Mouse (Mus musculus) MEL (cell line): ENCODE results near the gene A730049H05Rik. TPM values are rescaled to one million over a fixed set of nuclear protein-coding genes. Genes with fewer than 3 reads are reported as not detected.

Experiments used
- DNase-seq: peaks from one replicate; pipeline ENCODE4 v3.0.0; 2011; ENCODE audit warnings: low read depth, low spot score
- H3K27ac ChIP-seq: 2 replicates; pipeline ENCODE4 v1.5.1; 2012; ENCODE audit warnings: low read depth, mild to moderate bottlenecking, control low read depth, low read length, moderate library complexity; ENCODE audit not compliant: control insufficient read depth
- H3K27me3 ChIP-seq, 2 experiments: fragments of 150-350 bp in 1 of 2; sonication (generic) in 1 of 2; 2 replicates each; pipeline ENCODE4 v1.6.1; 2012; ENCODE audit warnings: low read length in 2 of 2, mild to moderate bottlenecking in 2 of 2, improper control_type of control experiment in 1 of 2, moderate library complexity in 1 of 2; ENCODE audit not compliant: insufficient read depth in 2 of 2, control insufficient read depth in 1 of 2
- H3K36me3 ChIP-seq, 2 experiments: 2 replicates each; pipeline ENCODE4 v1.6.1; 2012 to 2014; ENCODE audit warnings: low read length in 2 of 2, improper control_type of control experiment in 1 of 2, inconsistent platforms in 1 of 2, mild to moderate bottlenecking in 1 of 2; ENCODE audit not compliant: insufficient read depth in 2 of 2, control insufficient read depth in 1 of 2
- H3K4me1 ChIP-seq, 2 experiments: fragments of 150-350 bp in 1 of 2; sonication (generic) in 1 of 2; 2 replicates each; pipeline ENCODE4 v1.6.1; 2012; ENCODE audit warnings: low read length in 2 of 2, improper control_type of control experiment in 1 of 2, mild to moderate bottlenecking in 1 of 2; ENCODE audit not compliant: insufficient read depth in 2 of 2, control insufficient read depth in 1 of 2
- H3K4me3 ChIP-seq, 2 experiments: fragments of 150-350 bp in 1 of 2; sonication (generic) in 1 of 2; 2 replicates each; pipeline ENCODE4 v1.5.1; 2012; ENCODE audit warnings: low read depth in 2 of 2, low read length in 2 of 2, mild to moderate bottlenecking in 2 of 2, moderate library complexity in 2 of 2, control low read depth in 1 of 2, improper control_type of control experiment in 1 of 2; ENCODE audit not compliant: control insufficient read depth in 1 of 2, insufficient read depth in 1 of 2
- H3K79me2 ChIP-seq: 2 replicates; pipeline ENCODE4 v1.6.1; 2012; ENCODE audit warnings: mild to moderate bottlenecking, low read length, moderate library complexity; ENCODE audit not compliant: control insufficient read depth, poor library complexity, insufficient read depth
- H3K9ac ChIP-seq: 2 replicates; pipeline ENCODE4 v1.6.1; 2012; ENCODE audit warnings: low read depth, mild to moderate bottlenecking, control low read depth, low read length, moderate library complexity; ENCODE audit not compliant: control insufficient read depth, poor library complexity, severe bottlenecking
- H3K9me3 ChIP-seq: fragments of 150-350 bp; sonication (generic); replicated peaks from 2 replicates; pipeline ENCODE4 v1.6.1; 2012; ENCODE audit warnings: mild to moderate bottlenecking, low read length, improper control_type of control experiment, moderate library complexity; ENCODE audit not compliant: insufficient read depth
- BHLHE40 ChIP-seq: IDR thresholded peaks from 2 replicates; pipeline ENCODE4 v1.6.1; 2012; ENCODE audit warnings: low read depth, mild to moderate bottlenecking, inconsistent platforms, low read length, improper control_type of control experiment, borderline replicate concordance
- CHD1 ChIP-seq: IDR thresholded peaks from 2 replicates; pipeline ENCODE4 v1.6.1; 2012; ENCODE audit warnings: low read depth, mild to moderate bottlenecking, inconsistent platforms, low read length, improper control_type of control experiment
- CHD2 ChIP-seq: IDR thresholded peaks from 2 replicates; pipeline ENCODE4 v1.6.1; 2011; ENCODE audit warnings: low read length, improper control_type of control experiment
- CTCF ChIP-seq, 3 experiments: IDR thresholded peaks in 2 of 3; conservative IDR thresholded peaks in 1 of 3; 2 replicates each; pipeline ENCODE4 v1.5.1; 2011 to 2012; ENCODE audit warnings: low read length in 3 of 3, low read depth in 2 of 3, mild to moderate bottlenecking in 2 of 3, improper control_type of control experiment in 1 of 3, inconsistent platforms in 1 of 3, mixed read lengths in 1 of 3, moderate library complexity in 1 of 3; ENCODE audit not compliant: control insufficient read depth in 1 of 3, insufficient read depth in 1 of 3, poor library complexity in 1 of 3, severe bottlenecking in 1 of 3
- HCFC1 ChIP-seq: IDR thresholded peaks from 2 replicates; pipeline ENCODE4 v1.6.1; 2012; ENCODE audit warnings: low read depth, mild to moderate bottlenecking, inconsistent platforms, low read length, improper control_type of control experiment, moderate library complexity
- JUND ChIP-seq: IDR thresholded peaks from 2 replicates; pipeline ENCODE4 v1.6.1; 2011; ENCODE audit warnings: low read depth, mild to moderate bottlenecking, improper control_type of control experiment, low read length
- MAZ ChIP-seq: IDR thresholded peaks from 2 replicates; pipeline ENCODE4 v1.6.1; 2012; ENCODE audit warnings: low read depth, mild to moderate bottlenecking, inconsistent platforms, low read length, improper control_type of control experiment
- MEF2A ChIP-seq: IDR thresholded peaks from 2 replicates; pipeline ENCODE4 v1.6.1; 2014; ENCODE audit warnings: low read depth, mild to moderate bottlenecking, inconsistent platforms, low read length, improper control_type of control experiment; ENCODE audit not compliant: poor library complexity, insufficient replicate concordance, severe bottlenecking; ENCODE audit errors: extremely low read depth
- MYC ChIP-seq: IDR thresholded peaks from 2 replicates; pipeline ENCODE4 v1.6.1; 2011; ENCODE audit warnings: low read depth, mild to moderate bottlenecking, low read length, improper control_type of control experiment, moderate library complexity
- NELFE ChIP-seq: IDR thresholded peaks from 2 replicates; pipeline ENCODE4 v1.6.1; 2011; ENCODE audit warnings: low read depth, low read length, improper control_type of control experiment
- NRF1 ChIP-seq: IDR thresholded peaks from 2 replicates; pipeline ENCODE4 v1.6.1; 2014; ENCODE audit warnings: low read depth, mild to moderate bottlenecking, inconsistent platforms, low read length, improper control_type of control experiment, moderate library complexity; ENCODE audit not compliant: poor library complexity, insufficient read depth, severe bottlenecking
- POLR2A ChIP-seq, 2 experiments: IDR thresholded peaks; 2 replicates each; pipeline ENCODE4 v1.6.1; 2011 to 2012; ENCODE audit warnings: low read length in 2 of 2, mild to moderate bottlenecking in 2 of 2, control low read depth in 1 of 2, improper control_type of control experiment in 1 of 2, low read depth in 1 of 2, moderate library complexity in 1 of 2; ENCODE audit not compliant: control insufficient read depth in 1 of 2, insufficient read depth in 1 of 2, poor library complexity in 1 of 2
- RAD21 ChIP-seq: IDR thresholded peaks from 2 replicates; pipeline ENCODE4 v1.6.1; 2011; ENCODE audit warnings: mild to moderate bottlenecking, low read depth, low read length, improper control_type of control experiment
- RCOR1 ChIP-seq: IDR thresholded peaks from 2 replicates; pipeline ENCODE4 v1.6.1; 2012; ENCODE audit warnings: low read depth, mild to moderate bottlenecking, inconsistent platforms, low read length, improper control_type of control experiment
- SMC3 ChIP-seq: IDR thresholded peaks from 2 replicates; pipeline ENCODE4 v1.6.1; 2011; ENCODE audit warnings: low read depth, low read length, improper control_type of control experiment
- TAL1 ChIP-seq: IDR thresholded peaks from 2 replicates; pipeline ENCODE4 v1.6.1; 2012; ENCODE audit warnings: mild to moderate bottlenecking, inconsistent platforms, low read length, moderate library complexity, mixed read lengths
- TCF12 ChIP-seq: IDR thresholded peaks from 2 replicates; pipeline ENCODE4 v1.6.1; 2014; ENCODE audit warnings: low read depth, mild to moderate bottlenecking, inconsistent platforms, low read length, improper control_type of control experiment, moderate library complexity
- USF2 ChIP-seq, 2 experiments: IDR thresholded peaks; 2 replicates each; pipeline ENCODE4 v1.6.1; 2011 to 2012; ENCODE audit warnings: improper control_type of control experiment in 2 of 2, low read length in 2 of 2, borderline replicate concordance in 1 of 2, inconsistent platforms in 1 of 2, low read depth in 1 of 2, mild to moderate bottlenecking in 1 of 2; ENCODE audit not compliant: insufficient read depth in 1 of 2
- ZC3H11A ChIP-seq: IDR thresholded peaks from 2 replicates; pipeline ENCODE4 v1.6.1; 2012; ENCODE audit warnings: low read depth, mild to moderate bottlenecking, inconsistent platforms, low read length, improper control_type of control experiment
- ZNF384 ChIP-seq: IDR thresholded peaks from 2 replicates; pipeline ENCODE4 v1.6.1; 2012; ENCODE audit warnings: low read depth, mild to moderate bottlenecking, inconsistent platforms, low read length, improper control_type of control experiment
- polyA plus RNA-seq, 2 experiments: library from polyadenylated mRNA; stranded (reverse) in 1 of 2; unstranded in 1 of 2; fragments of >175 nt in 1 of 2; fragments of >200 nt in 1 of 2; gene quantifications; 2 replicates each; pipeline versions ENCODE4 v1.2.1 to v1.2.4; 2012; ENCODE audit warnings: low replicate concordance in 2 of 2, low read depth in 1 of 2; ENCODE audit not compliant: insufficient read length in 2 of 2, insufficient read depth in 1 of 2, missing spikeins in 1 of 2
- total RNA-seq: library from RNA; depleted of rRNA; stranded (reverse); fragments of 300-350 nt; gene quantifications from 2 replicates; pipeline ENCODE4 v1.2.3, GENCODE M21; 2012

A730049H05Rik gene
- total and polyA plus RNA-seq, 3 experiments, result not detected

DNA sequence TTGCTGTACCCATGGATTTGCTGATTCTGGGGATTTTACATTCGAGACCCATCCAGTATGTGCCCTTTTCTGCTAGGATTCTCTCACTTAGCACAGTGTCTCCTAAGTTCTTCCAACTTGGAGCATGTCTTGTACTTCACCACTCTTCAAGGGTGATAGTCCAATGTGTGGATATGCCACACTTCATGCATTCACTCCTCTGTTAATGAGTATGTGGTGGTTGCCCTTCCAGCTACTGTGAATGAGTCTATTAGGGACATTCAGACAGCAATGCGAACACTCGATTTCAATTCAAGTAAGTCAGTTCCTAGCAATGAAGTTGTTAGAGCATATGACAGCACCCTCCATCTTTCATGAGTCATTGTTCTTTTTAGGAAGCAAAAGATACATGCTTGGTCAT, 6.5 kb upstream of the A730049H05Rik start:
- no peaks in the 10 kb centered on the region for H3K36me3 ChIP-seq
- H3K9ac ChIP-seq, result no peak overlapping the region
- no peak for DNase-seq
- no peaks in the 10 kb centered on the region for H3K4me1 ChIP-seq
- H3K27me3 ChIP-seq, result no peaks in the 10 kb centered on the region
- no peak overlapping the region for H3K27ac ChIP-seq
- no peaks in the 10 kb centered on the region for H3K79me2 ChIP-seq
- no peaks in the 10 kb centered on the region for H3K9me3 ChIP-seq
- no peak overlapping the region for H3K4me3 ChIP-seq
- TF ChIP-seq RAD21 (no peak), CTCF (IDR thresholded peaks at IDR 0.05 in 2 of 3, conservative IDR thresholded peaks at IDR 0.05 in 1 of 3; ENCODE audit: control insufficient read depth in 1 of 3, insufficient read depth in 1 of 3, low read depth in 2 of 3, low read length in 3 of 3, poor library complexity in 1 of 3, severe bottlenecking in 1 of 3) (no peak), CHD1 (no peak), TCF12 (no peak), SMC3 (no peak), MAZ (no peak), MYC (no peak), USF2 (IDR thresholded peaks at IDR 0.05; ENCODE audit: borderline replicate concordance in 1 of 2, insufficient read depth in 1 of 2, low read depth in 1 of 2, low read length in 2 of 2) (no peak), NELFE (no peak)

DNA sequence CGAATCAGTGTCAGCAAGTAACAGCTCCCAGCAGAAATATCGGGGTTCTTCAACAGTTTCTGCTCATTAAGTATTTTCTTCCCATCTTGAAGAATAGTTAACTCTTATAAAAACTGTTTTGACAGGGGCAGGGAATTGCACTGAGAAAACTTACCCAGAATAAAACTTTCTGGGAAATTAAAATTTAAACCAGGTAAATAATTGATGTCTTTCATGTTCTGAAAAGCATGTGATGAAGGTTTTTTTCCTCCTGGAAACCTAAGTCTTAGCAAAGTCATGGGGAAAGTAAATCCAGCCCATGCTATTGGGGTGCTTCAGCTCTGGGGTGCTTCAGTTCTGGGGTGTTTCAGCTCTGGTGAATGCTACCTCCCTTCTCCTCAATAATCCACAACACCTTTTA, 5.7 kb upstream of the A730049H05Rik start:
- H3K27ac ChIP-seq, result no peak overlapping the region

GRCm38 (mm10) chr6:92811566-92811965, 4.7 kb upstream of the A730049H05Rik start:
- no peaks in the 10 kb centered on the region for H3K27me3 ChIP-seq
- no peak overlapping the region for H3K27ac ChIP-seq
- H3K36me3 ChIP-seq, result no peaks in the 10 kb centered on the region
- H3K4me1 ChIP-seq, result no peaks in the 10 kb centered on the region
- no peaks in the 10 kb centered on the region for H3K9me3 ChIP-seq
- no peak for DNase-seq
- no peak overlapping the region for H3K4me3 ChIP-seq
- no peaks in the 10 kb centered on the region for H3K79me2 ChIP-seq
- H3K9ac ChIP-seq, result no peak overlapping the region
- no peak for TF ChIP-seq MYC
- TF ChIP-seq POLR2A (IDR thresholded peaks at IDR 0.05; ENCODE audit: control insufficient read depth in 1 of 2, insufficient read depth in 1 of 2, low read depth in 1 of 2, low read length in 2 of 2, poor library complexity in 1 of 2), result no peak
- no peak for TF ChIP-seq JUND
- no peak for TF ChIP-seq CHD1
- no peak for TF ChIP-seq ZNF384
- TF ChIP-seq MEF2A, result no peak
- no peak for TF ChIP-seq BHLHE40
- TF ChIP-seq NELFE, result no peak
- TF ChIP-seq CHD2, result no peak
- no peak for TF ChIP-seq RCOR1
- no peak for TF ChIP-seq ZC3H11A
- no peak for TF ChIP-seq HCFC1
- TF ChIP-seq, all 39 proteins: peak for 0

More for the DNA sequence above, 5.7 kb upstream of the A730049H05Rik start:
- no peak for DNase-seq
- Histone ChIP-seq H3K36me3 (no peaks in the 10 kb centered on the region), H3K27me3 (no peaks in the 10 kb centered on the region), H3K4me3 (no peak overlapping the region), H3K4me1 (no peaks in the 10 kb centered on the region), H3K9me3 (no peaks in the 10 kb centered on the region), H3K79me2 (no peaks in the 10 kb centered on the region), H3K9ac (no peak overlapping the region)
- TF ChIP-seq TAL1 (no peak), SMC3 (no peak), NRF1 (no peak), POLR2A (IDR thresholded peaks at IDR 0.05; ENCODE audit: control insufficient read depth in 1 of 2, insufficient read depth in 1 of 2, low read depth in 1 of 2, low read length in 2 of 2, poor library complexity in 1 of 2) (no peak), CHD1 (no peak)
